Mouse (Mus musculus): ENCODE results near the gene Elovl3. TPM values are rescaled to one million over a fixed set of nuclear protein-coding genes. Genes with fewer than 3 reads are reported as not detected.
"Not testable (repeated sequence)": the region's sequence is repeated elsewhere in the genome, so short reads cannot be mapped to it uniquely, and the experiment has no call there.

Gene Elovl3
- polyA plus RNA-seq, 1 experiment: not detected

DNA sequence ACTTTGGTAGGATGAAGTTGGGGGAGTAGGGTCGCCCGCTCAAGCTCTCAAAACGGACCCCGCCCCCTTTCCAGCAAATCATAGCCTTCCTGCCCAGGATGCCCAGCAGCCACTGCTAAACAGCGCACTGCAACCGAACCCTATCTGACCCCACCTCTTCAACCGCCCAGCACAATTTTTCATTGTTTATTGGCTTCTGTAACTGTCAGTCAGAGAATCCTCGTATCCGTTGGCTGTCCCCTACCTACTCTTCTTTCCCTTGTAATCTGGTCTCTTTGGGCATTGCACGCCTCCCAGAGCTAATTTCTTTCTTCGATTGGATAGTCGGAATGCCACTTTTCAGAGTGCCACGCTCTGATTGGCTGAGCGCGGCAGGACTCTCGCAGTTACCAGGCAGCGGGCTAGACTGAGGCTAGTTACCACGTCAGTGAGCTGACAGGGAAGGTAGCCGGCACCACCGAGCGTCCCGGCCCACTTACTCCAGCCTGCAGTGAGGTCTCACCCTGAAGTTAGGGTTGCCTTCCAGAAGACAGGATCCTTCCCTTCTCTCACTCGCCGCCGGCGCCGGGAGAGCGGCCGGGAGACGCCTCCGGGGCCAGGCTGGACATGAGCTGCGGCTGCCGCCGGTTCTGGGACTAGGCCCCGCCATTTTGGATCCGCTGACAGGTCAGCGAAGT is 20.6 kb downstream of the Elovl3 start, which contains the start of gene Gbf1:
Gene Gbf1 (plus strand): TSS at position 383 of the 677 bp plus-strand sequence.
- H3K4me3 ChIP-seq (replicated peaks): peak within 1 kb of the TSS; percentile 99
- H3K27me3 ChIP-seq (replicated peaks): peaks cover 38% of the 10 kb centered on the region
- H3K4me1 ChIP-seq: peaks cover 65% of the 10 kb centered on the region
- TF ChIP-seq FLI1 (IDR thresholded peaks at IDR 0.05; ENCODE audit: low read length) (no peak), GATA1 (IDR thresholded peaks at IDR 0.05; ENCODE audit: borderline replicate concordance, low read length) (no peak; the same call in 2 of the 3 replicates)
- no peaks in the 10 kb centered on the region for H3K9me3 ChIP-seq
- peaks cover 15% of the 10 kb centered on the region for H3K36me3 ChIP-seq (replicated peaks; ENCODE audit: low read length)

DNA sequence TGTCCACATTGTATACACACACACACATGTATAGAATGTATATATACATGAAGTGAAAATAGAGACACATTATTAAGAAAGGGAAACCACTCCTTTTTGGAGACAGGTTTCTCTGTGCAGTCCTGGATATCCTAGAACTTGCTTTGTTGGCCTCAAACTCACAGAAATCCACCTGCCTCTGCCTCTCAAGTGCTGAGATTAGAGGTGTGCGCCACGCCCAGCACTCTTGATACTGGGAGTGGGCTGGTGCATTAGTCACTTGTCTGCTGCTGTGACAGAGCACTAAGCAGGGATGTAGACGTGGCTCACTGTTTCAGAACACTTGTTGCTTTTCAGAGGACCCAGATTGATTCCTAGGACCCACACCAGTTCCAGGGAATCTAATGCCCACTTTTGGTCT is 34.3 kb downstream of the Elovl3 start:
- H3K4me3 ChIP-seq (replicated peaks): no peak overlapping the region
- H3K4me1 ChIP-seq: peaks cover 9% of the 10 kb centered on the region
- no peaks in the 10 kb centered on the region for H3K9me3 ChIP-seq
- H3K36me3 ChIP-seq (replicated peaks; ENCODE audit: low read length): peaks cover 58% of the 10 kb centered on the region
- TF ChIP-seq GATA1 (IDR thresholded peaks at IDR 0.05; ENCODE audit: borderline replicate concordance, low read length) (no peak), FLI1 (IDR thresholded peaks at IDR 0.05; ENCODE audit: low read length) (no peak)
- no peaks in the 10 kb centered on the region for H3K27me3 ChIP-seq (replicated peaks)

GRCm38 (mm10) chr19:46167169-46167568 is 35.5 kb downstream of the Elovl3 start:
- not testable (repeated sequence) for H3K4me1 ChIP-seq; H3K27me3 ChIP-seq (replicated peaks); H3K4me3 ChIP-seq (replicated peaks); H3K9me3 ChIP-seq
- peaks cover 69% of the 10 kb centered on the region for H3K36me3 ChIP-seq (replicated peaks; ENCODE audit: low read length)

DNA sequence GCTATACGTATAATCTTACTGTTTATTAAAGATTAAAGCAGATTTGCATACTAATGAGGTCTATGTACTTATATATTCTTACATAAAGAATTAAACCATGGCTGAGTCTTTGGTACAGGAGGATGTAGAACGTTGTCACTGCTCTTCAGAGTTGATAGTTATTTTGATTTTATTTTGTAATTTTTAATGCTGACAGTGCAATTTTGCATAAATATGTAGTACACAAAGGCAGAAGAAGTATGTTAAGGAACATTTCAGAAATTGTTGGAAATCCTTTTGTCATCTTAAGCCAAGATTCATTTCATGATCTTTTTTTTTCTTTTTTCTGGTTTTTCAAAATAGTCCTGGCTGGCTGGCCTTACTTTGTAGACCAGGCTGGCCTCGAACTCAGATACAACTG is 37.7 kb downstream of the Elovl3 start:
- TF ChIP-seq GATA1 (IDR thresholded peaks at IDR 0.05; ENCODE audit: borderline replicate concordance, low read length) (no peak), FLI1 (IDR thresholded peaks at IDR 0.05; ENCODE audit: low read length) (no peak)
- H3K27me3 ChIP-seq (replicated peaks): no peaks in the 10 kb centered on the region
- peaks cover 68% of the 10 kb centered on the region for H3K36me3 ChIP-seq (replicated peaks; ENCODE audit: low read length)
- H3K4me1 ChIP-seq: peaks cover 9% of the 10 kb centered on the region
- H3K4me3 ChIP-seq (replicated peaks): no peak overlapping the region
- H3K9me3 ChIP-seq: no peaks in the 10 kb centered on the region

- Histone ChIP-seq H3K4me1 (peaks cover 9% of the 10 kb centered on the region), H3K9me3 (no peaks in the 10 kb centered on the region), H3K4me3 (replicated peaks) (no peak overlapping the region), H3K27me3 (replicated peaks) (no peaks in the 10 kb centered on the region), H3K36me3 (replicated peaks; ENCODE audit: low read length) (peaks cover 65% of the 10 kb centered on the region)
- no peak for TF ChIP-seq FLI1 (IDR thresholded peaks at IDR 0.05; ENCODE audit: low read length)
- no peak for TF ChIP-seq GATA1 (IDR thresholded peaks at IDR 0.05; ENCODE audit: borderline replicate concordance, low read length)
Measured at GRCm38 (mm10) chr19:46169913-46170312, 38.2 kb downstream of the Elovl3 start.

DNA sequence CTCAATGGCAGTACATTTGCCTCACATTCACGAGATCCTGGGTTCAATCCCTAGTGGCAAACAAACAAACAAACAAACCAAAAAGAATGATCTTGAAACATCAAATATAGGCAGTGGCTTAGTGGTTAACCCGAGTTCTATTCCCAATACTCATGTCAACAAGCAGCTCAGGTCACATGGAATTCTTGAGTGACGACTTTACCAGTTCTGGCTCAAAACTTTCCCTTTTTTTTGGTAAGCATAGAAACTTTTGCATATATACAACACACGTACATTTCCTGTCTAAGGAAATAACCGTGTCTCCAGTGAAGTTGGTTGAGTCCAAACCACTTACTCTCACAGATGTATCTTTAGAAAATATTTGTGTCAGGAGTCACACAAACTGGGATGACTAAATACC is 40.8 kb downstream of the Elovl3 start:
- TF ChIP-seq FLI1 (IDR thresholded peaks at IDR 0.05; ENCODE audit: low read length): no peak
- TF ChIP-seq GATA1 (IDR thresholded peaks at IDR 0.05; ENCODE audit: borderline replicate concordance, low read length): no peak
- Histone ChIP-seq H3K9me3 (no peaks in the 10 kb centered on the region), H3K4me3 (replicated peaks) (no peak overlapping the region), H3K4me1 (no peaks in the 10 kb centered on the region; the same call in 1 of the 2 replicates), H3K36me3 (replicated peaks; ENCODE audit: low read length) (peaks cover 54% of the 10 kb centered on the region), H3K27me3 (replicated peaks) (no peaks in the 10 kb centered on the region)

GRCm38 (mm10) chr19:46175173-46175572 is 43.5 kb downstream of the Elovl3 start:
- TF ChIP-seq FLI1 (IDR thresholded peaks at IDR 0.05; ENCODE audit: low read length) (no peak), GATA1 (IDR thresholded peaks at IDR 0.05; ENCODE audit: borderline replicate concordance, low read length) (no peak)
- Histone ChIP-seq H3K4me1 (peaks cover 3% of the 10 kb centered on the region; the same call in 1 of the 2 replicates), H3K9me3 (no peaks in the 10 kb centered on the region), H3K36me3 (replicated peaks; ENCODE audit: low read length) (peaks cover 51% of the 10 kb centered on the region), H3K27me3 (replicated peaks) (no peaks in the 10 kb centered on the region), H3K4me3 (replicated peaks) (no peak overlapping the region)

GRCm38 (mm10) chr19:46177046-46177445 is 45.3 kb downstream of the Elovl3 start:
- H3K4me1 ChIP-seq: peaks cover 3% of the 10 kb centered on the region; the same call in 1 of the 2 replicates
- TF ChIP-seq GATA1 (IDR thresholded peaks at IDR 0.05; ENCODE audit: borderline replicate concordance, low read length): no peak
- TF ChIP-seq FLI1 (IDR thresholded peaks at IDR 0.05; ENCODE audit: low read length): no peak

DNA sequence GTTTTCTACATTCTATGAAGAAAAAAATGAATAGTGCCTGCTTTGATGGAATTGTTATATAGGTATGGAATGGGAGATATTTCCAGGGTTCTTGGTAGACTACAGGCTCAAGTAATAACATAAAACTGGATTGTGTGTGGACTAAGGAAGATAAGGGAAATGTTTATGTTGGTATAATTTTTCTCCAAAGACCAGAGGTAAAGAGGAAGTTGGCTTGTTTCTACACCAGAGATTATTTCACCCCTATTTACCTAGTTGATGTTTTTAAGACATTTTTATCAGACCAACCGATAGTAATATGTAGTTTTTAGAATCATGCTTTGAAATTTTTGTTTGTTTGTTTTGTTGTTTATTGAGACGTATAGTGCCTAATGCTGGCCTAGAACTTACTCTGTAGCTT is 48.6 kb downstream of the Elovl3 start:
- Histone ChIP-seq H3K27me3 (replicated peaks) (no peaks in the 10 kb centered on the region), H3K4me1 (peaks cover 7% of the 10 kb centered on the region; the same call in 1 of the 2 replicates), H3K36me3 (replicated peaks; ENCODE audit: low read length) (peaks cover 22% of the 10 kb centered on the region), H3K4me3 (replicated peaks) (no peak overlapping the region), H3K9me3 (no peaks in the 10 kb centered on the region)
- no peak for TF ChIP-seq GATA1 (IDR thresholded peaks at IDR 0.05; ENCODE audit: borderline replicate concordance, low read length)

More at GRCm38 (mm10) chr19:46177046-46177445, 45.3 kb downstream of the Elovl3 start:
- H3K36me3 ChIP-seq (replicated peaks; ENCODE audit: low read length): peaks cover 33% of the 10 kb centered on the region
- no peaks in the 10 kb centered on the region for H3K27me3 ChIP-seq (replicated peaks)
- no peak overlapping the region for H3K4me3 ChIP-seq (replicated peaks)
- no peaks in the 10 kb centered on the region for H3K9me3 ChIP-seq

GRCm38 (mm10) chr19:46182241-46182640 is 50.5 kb downstream of the Elovl3 start:
- Histone ChIP-seq H3K9me3 (no peaks in the 10 kb centered on the region), H3K36me3 (replicated peaks; ENCODE audit: low read length) (peaks cover 18% of the 10 kb centered on the region), H3K4me1 (peaks cover 25% of the 10 kb centered on the region), H3K4me3 (replicated peaks) (no peak overlapping the region), H3K27me3 (replicated peaks) (no peaks in the 10 kb centered on the region)
- TF ChIP-seq GATA1 (IDR thresholded peaks at IDR 0.05; ENCODE audit: borderline replicate concordance, low read length): no peak

Other genes with a start within 250 kb of the Elovl3 start
- gene Armh3, start 133.4 kb upstream of the Elovl3 start, polyA plus RNA-seq (2012; ENCODE audit: insufficient read depth, low replicate concordance): 0.89 and 2.1 TPM in 2 replicates
- gene Hps6, start 128.4 kb upstream of the Elovl3 start, polyA plus RNA-seq (2012; ENCODE audit: insufficient read depth, low replicate concordance): 8.7 and 9.6 TPM in 2 replicates
- gene Pprc1, start 87.0 kb upstream of the Elovl3 start, polyA plus RNA-seq (2012; ENCODE audit: insufficient read depth, low replicate concordance): 8.7 and 12.2 TPM in 2 replicates
- gene Ldb1, start 86.7 kb upstream of the Elovl3 start, polyA plus RNA-seq (2012; ENCODE audit: insufficient read depth, low replicate concordance): 349 and 424 TPM in 2 replicates
- 14.7 and 44.5 TPM in 2 replicates for gene Nolc1, start 56.0 kb upstream of the Elovl3 start, polyA plus RNA-seq (2012; ENCODE audit: insufficient read depth, low replicate concordance)
- not detected in 2 replicates for gene Pitx3, start 16.4 kb downstream of the Elovl3 start, polyA plus RNA-seq (2012; ENCODE audit: insufficient read depth, low replicate concordance)
- gene Gbf1, start 20.6 kb downstream of the Elovl3 start, polyA plus RNA-seq (2012; ENCODE audit: insufficient read depth, low replicate concordance): 457 and 459 TPM in 2 replicates
- gene Nfkb2, start 172.4 kb downstream of the Elovl3 start, polyA plus RNA-seq (2012; ENCODE audit: insufficient read depth, low replicate concordance): 32.0 and 46.7 TPM in 2 replicates
- 0.19 TPM in 1 of 2 replicates, not detected in the other for gene Psd, start 195.3 kb downstream of the Elovl3 start, polyA plus RNA-seq (2012; ENCODE audit: insufficient read depth, low replicate concordance)
- gene Fbxl15, start 196.3 kb downstream of the Elovl3 start, polyA plus RNA-seq (2012; ENCODE audit: insufficient read depth, low replicate concordance): 17.4 and 18.6 TPM in 2 replicates
- 39.1 and 126 TPM in 2 replicates for gene Cuedc2, start 206.8 kb downstream of the Elovl3 start, polyA plus RNA-seq (2012; ENCODE audit: insufficient read depth, low replicate concordance)
- 8.8 and 9.9 TPM in 2 replicates for gene Mfsd13a, start 209.2 kb downstream of the Elovl3 start, polyA plus RNA-seq (2012; ENCODE audit: insufficient read depth, low replicate concordance)
- 0.32 TPM in 1 of 2 replicates, not detected in the other for gene 2310034G01Rik, start 218.4 kb downstream of the Elovl3 start, polyA plus RNA-seq (2012; ENCODE audit: insufficient read depth, low replicate concordance)

Data from megakaryocyte, embryonic 14.5 days (primary cell).